Mouse (Mus musculus): ENCODE results near the gene Kti12. TPM values are rescaled to one million over a fixed set of nuclear protein-coding genes. Genes with fewer than 3 reads are reported as not detected.

Gene Kti12
- 10 to 100 TPM; 18.9 to 21.7 TPM for total RNA-seq (2021)
- long read RNA-seq, experiment 1, transcript Kti12-201 (1 exons, 1,629 nt), result major isoform, 27 of 27 reads
- long read RNA-seq, experiment 1, partial matches to known transcripts, result 0 of 27 reads
- long read RNA-seq, experiment 1, other reads (novel, unspliced or antisense), result 0 of 27 reads
- long read RNA-seq, experiment 2, transcript Kti12-201 (1 exons, 1,629 nt), result major isoform, 44 of 44 reads
- long read RNA-seq, experiment 2, partial matches to known transcripts, result 0 of 44 reads
- long read RNA-seq, experiment 2, other reads (novel, unspliced or antisense), result 0 of 44 reads

DNA sequence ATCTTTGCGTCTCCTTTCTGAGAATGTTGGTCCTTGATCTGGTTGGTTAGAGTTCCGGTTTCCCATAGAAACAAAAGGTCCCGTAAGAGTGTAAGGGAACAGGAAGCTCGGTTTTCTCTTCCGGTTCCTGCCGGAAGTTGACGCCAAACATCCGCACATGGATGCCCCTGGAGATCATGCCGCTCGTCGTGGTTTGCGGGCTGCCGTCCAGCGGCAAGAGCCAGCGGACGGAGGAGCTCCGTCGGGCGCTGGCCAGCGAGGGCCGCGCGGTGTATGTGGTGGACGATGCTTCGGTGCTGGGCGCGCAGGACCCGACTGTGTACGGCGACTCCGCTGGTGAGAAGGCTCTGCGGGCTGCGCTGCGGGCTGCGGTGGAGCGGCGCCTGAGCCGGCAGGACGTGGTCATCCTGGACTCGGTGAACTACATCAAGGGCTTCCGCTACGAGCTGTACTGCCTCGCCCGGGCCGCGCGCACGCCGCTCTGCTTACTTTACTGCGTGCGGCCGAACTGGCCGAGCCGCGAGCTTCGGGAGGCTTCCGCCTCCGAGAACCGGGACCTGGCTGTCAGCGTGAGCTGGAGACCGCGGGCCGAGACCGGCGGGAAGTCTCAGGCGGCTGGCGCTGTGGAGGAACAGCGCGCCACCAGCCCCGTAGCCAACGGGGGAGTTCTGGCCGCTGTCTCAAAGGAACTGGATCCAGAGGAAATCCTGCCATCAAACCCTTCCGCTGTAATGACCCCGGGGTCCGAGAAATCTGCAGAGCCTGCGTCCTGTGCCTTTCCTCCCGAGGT is at the start of gene Kti12:
Gene Kti12 (plus strand): TSS at position 71 of the 790 bp plus-strand sequence.
- intact Hi-C loops (cut with DNase I), result no loop called here
- peak; percentile 74 to 80 for DNase-seq

DNA sequence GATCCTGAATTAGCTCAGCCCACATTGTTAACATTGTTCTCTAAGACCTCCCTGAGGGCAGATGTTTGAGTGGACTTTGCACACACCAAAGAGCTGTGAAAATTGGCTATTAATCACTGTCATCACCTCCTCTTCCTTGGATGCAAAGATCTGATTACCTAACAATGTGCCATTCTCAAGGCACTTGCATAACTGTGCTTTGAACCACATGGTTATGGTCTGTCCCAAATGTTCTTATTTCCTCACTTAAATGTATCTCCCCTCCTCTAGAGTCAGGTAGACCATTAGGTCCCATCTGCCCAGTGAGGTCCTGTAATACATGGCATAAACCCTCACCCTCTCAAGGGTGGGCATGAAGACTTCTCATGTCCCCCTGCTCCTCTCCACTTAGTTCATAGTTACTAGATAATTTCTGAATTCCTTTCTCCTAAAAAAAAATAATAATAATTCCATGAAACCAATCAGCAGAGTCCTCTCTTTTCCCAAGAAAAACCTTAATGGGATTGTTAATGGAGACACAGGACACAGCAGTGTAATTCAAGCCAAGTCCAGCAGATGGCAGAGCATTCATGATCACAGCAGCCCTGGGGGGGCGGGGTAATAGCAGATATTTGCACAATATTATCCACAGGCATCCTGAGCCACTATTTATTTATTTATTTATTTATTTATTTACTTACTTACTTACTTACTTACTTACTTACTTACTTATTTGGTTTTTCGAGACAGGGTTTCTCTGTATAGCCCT is 49.3 kb upstream of the Kti12 start:
- intact Hi-C loops (cut with DNase I), result loop anchor here (10.0 kb wide), 1 partner anchor 177 kb away; no protein-coding TSS in a partner anchor
- peak; percentile 27 to 69 for DNase-seq

DNA sequence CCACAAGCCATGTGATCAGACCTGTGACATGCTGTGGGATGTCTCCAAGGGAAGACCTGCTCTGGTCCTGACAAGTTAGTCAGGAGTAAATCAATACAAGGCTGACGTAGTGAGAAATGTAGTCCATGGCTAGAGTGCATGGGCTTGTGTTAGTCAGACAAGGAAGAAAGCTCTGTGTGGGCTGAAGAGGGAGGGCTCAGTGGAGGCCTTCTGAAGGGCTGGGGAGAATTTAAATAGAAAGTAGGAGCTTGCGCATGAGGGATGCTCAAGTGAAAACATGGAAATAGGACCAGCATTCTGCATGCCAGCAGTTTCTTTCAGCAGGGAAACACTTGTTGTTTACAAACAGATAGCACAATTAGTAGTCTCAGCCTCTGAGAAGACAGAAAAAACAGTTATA is 44.0 kb upstream of the Kti12 start:
- no peak for DNase-seq
- intact Hi-C loops (cut with DNase I), result no loop called here

DNA sequence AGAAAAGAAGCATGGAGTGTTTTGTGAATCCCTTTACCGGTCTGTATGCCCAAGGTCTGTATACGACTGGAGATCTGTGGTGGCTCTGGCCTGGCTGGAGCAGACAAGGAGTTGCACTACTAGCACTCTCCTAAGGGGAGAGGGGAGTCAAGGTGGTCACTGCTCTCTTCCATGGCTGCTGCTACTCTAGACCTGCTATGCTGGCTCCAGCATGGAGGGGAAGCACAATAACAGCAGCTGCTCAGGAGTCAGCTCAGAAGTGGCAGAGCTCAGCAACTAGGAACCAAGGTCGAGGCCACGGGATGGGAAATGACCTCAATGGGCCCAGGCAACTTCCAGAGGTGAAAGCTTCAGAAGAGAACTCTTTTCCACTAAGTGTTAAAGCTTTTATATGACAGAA is 36.4 kb upstream of the Kti12 start:
- intact Hi-C loops (cut with DNase I), result no loop called here
- no peak for DNase-seq

DNA sequence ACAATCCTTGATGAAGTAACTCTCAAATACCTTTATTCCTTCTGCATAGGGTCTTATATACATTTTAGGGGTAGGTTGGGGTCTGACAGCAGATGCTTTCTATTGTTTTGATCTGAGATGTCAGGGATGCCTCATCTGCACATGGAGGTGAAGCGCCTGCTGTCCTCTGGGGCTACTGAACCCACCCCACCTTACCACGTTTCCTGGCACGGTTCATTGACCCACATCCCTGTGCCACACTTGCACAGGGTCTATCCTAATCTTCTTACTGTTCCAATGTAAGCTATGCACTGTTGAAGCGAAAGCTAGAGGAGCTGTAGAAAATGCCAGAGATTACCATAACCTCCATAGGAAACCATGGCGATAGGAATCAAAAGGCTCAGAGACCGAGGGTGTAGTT is 36.0 kb upstream of the Kti12 start:
- intact Hi-C loops (cut with DNase I), result no loop called here
- DNase-seq, result no peak

DNA sequence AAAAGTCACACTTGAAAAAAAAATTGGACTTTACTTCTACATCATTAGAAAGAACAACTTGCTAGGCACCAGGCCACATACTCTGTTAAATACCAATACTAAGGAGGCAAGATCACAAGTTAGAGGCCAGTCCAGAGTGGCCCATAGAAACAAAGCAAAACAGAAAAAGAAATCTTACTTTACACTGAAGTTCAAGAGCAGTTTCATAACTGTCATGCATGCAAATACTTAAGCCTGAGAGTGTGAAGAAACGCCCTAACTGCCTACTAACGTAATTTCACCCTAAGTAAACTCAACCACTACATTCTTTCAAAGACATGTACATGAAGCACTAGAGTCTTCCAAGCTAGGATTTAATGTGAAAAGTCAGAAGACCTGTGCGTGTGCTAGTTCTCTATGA is 21.9 kb upstream of the Kti12 start:
- intact Hi-C loops (cut with DNase I), result no loop called here
- no peak for DNase-seq

DNA sequence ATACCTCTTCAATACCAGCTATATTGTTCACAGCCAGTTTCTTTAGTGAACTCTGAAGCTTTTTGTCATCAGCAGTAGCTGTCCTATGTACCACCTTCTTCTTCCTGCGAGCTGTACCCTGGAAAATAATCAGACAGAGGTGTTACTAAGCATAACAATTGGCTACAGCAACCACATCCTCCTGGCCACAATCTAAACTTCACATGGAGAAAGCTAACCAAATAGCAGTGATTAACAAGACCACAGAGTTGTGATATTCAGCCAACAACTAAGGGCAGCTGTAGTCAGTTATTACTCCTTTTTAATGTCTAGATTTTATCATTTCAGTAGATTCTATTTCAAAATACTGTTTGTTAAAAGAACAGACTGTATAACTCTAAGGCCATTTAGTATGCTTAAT is 21.5 kb upstream of the Kti12 start:
- no peak for DNase-seq
- intact Hi-C loops (cut with DNase I), result no loop called here

DNA sequence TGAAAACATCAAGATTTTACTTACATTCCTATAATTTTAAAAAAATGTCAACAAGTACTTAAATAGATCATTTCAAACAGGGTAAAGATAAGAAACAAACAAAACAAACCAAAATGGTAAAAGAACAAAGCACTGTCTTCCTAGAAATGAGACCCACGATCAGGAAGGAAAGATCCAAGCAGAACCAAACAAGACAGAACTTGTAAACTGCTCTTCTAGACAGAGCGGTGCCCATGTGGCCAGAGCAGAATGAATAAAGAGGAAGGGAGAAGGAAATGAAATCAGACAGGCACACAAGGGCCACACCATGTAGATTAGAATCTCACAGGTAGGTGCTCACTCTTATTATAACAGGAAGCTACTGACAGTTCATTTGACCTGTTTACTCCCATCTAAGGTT is 20.9 kb upstream of the Kti12 start:
- intact Hi-C loops (cut with DNase I), result no loop called here
- no peak for DNase-seq

DNA sequence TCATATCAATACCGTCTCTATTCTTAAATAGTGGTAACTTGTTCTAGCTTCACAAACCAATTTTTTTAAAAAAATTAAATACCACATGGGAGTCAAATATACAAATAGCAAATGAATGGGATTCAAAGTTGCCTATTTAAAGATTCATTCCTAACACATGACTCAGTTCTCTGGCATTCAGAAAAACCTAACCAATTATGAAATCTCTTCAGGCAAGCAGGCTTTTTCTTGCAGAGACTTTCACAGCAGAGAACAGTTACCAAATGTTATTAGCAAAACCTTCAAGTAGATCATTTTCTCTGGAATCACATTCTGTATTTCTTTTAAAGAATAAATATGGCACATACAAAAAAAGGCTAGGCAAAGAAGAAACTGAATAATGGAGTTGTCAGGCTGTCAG is 16.9 kb upstream of the Kti12 start:
- intact Hi-C loops (cut with DNase I), result no loop called here
- DNase-seq, result no peak

DNA sequence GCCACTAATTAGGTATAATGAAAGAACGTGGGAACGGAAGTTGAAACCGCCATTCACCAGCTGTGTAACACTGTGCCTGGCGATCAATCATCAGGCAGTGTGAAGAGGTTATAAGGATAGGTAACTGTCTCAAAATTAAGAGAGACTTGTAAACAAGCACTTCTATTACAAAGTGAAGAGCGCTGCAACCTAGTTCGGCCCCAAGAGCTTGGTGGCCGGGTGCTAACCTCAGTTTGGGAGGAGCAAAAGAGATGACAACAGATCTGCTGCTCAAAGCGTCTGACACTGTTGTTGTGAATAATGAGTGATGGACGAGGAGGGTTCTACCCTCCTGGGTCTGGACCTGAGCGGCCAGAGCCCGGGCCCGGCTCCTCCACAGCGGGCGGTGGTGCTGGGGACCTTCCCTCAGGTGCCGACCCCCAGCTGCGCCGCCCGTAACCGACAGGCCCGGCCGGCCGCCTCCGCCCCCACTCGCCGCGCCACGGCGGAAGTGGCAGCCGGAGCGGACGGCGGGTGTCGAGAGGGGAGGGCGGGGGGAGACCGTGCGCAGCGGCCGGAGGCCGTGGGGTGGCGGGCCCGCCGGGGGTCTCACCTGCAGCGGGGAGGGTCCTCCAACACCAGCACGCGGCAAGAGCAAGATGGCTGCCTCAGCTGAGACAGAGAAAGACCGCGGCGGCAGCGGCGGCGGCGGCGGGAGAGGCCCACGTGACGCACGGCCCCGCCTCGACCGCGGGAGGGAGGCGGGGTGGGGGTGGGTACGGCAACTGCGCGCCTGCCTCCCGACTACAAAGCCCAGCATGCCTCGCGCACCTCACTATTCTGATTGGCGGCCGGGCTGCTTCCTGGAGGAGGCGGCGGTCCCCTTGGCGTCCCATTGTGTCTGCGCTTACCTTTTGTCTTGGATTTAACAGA is 14.4 kb upstream of the Kti12 start, which contains the start of gene Btf3l4:
Gene Btf3l4 (minus strand): TSS at position 699 of the 912 bp plus-strand sequence.
- intact Hi-C loops (cut with DNase I), result no loop called here
- peak; percentile 79 to 83 for DNase-seq

DNA sequence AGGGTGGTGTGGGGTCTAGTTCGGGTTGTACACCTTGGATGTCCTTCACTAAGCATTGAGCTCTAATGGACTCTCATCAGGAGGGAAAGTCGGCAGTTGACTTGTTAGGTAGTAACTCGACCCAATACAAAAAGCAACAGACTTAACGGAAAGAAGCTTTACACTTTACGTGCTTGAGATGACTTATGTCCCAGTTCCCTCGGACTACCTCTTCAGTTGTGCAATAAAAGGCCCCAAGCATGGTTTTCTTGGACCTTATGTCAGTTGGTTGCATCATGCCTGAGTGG is 13.8 kb upstream of the Kti12 start:
- no peak for DNase-seq
- intact Hi-C loops (cut with DNase I), result no loop called here

DNA sequence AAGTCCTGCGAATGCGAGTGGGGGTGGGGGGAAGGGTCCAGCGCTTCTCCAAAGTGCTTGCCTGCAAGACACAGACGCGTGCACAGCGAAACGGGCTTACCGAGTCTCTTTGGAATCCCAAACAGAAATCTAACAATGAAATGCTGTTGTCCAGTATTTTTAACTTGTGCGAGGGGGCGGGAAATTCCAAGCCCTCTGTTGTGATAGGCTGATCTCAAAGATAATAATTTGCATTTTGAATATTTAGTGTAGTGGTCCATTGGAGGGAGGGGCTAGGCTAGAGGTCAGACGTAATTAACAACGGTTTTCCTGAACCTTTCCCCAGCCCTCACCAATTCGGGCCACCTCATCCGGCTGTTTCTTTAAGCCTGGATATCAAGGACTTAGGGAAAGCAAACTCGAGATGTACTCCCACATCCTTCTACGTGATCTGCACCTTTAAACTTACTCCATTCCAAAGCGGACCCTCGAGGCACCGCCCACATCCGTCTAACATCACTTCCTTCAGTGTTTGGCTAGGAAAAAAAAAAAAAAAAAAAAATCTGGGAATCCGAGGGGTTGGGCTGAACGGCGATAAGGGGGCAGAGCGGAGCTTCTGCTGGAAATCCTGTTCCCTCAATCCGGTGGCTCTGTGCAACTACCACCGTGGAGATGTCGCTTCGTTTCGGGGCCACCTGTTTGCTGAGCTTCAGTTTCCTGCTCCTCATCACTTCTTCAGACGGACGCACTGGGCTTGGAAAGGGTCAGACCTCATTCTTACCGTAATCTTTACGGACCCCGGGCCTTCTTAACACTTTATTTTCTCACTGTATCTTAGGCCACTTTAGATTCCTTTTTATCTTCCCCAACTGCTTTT is 13.2 kb upstream of the Kti12 start, which contains the start of gene Txndc12:
Gene Txndc12 (plus strand): TSS at position 487 of the 856 bp plus-strand sequence.
- peak; percentile 73 to 79 for DNase-seq
- intact Hi-C loops (cut with DNase I), result no loop called here

DNA sequence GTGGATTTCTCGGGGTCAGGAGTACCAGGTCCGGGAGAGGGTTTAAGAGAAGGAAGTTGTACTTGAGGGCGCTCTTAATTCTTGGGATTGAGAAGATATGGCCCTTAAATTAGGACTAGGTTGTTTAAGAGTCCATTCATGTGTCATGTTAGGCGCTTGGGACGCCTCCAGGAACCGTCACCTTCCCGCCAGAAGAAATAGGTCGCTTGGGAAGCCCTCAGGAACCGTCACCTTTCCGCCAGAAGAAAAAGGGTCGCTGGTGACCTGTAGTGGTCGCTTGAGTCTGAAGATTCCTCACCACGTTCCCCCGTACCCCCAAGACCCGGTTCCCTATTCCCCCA is 12.6 kb upstream of the Kti12 start:
- intact Hi-C loops (cut with DNase I), result no loop called here
- DNase-seq, result no peak

DNA sequence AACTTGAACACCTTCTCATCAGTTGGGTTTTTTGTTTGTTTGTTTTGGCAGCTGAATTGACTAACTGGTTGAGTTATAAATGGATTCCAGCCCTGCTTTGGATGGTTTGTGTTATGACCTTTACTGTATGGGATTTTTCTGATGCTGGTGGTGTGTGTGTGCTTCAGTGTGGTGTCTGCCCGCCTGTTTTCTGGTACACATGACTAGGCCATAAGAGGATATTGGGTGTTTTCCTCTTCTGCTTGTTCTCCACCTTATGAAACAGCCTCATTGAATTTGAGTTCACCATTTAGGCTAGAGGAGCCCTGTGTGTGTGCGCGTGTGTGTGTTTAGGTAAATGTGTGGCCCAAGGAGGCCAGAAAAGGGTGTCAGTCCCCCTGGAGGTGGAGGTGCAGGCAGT is 12.1 kb upstream of the Kti12 start:
- intact Hi-C loops (cut with DNase I), result no loop called here

DNA sequence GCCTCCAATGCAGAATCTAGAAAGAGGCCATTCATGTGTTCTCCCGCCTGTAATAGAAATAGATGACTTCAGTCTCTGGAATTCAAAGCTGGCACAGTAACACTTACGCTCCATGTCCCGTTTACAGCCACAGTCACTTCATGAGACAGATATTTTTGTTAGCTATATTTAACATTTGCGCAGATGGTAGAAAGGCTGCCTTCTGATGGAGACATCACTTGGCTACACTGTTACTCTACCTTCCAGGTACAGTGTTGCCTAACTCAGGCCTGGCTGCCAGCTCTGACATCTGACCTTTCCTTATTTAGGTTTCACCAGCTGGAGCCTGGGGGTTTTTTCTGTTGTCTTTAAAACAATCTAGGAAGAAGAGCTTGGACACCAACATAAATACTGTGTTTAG is 9.6 kb upstream of the Kti12 start:
- intact Hi-C loops (cut with DNase I), result no loop called here
- DNase-seq, result no peak

More for the DNA sequence above, 12.1 kb upstream of the Kti12 start:
- DNase-seq, result no peak

DNA sequence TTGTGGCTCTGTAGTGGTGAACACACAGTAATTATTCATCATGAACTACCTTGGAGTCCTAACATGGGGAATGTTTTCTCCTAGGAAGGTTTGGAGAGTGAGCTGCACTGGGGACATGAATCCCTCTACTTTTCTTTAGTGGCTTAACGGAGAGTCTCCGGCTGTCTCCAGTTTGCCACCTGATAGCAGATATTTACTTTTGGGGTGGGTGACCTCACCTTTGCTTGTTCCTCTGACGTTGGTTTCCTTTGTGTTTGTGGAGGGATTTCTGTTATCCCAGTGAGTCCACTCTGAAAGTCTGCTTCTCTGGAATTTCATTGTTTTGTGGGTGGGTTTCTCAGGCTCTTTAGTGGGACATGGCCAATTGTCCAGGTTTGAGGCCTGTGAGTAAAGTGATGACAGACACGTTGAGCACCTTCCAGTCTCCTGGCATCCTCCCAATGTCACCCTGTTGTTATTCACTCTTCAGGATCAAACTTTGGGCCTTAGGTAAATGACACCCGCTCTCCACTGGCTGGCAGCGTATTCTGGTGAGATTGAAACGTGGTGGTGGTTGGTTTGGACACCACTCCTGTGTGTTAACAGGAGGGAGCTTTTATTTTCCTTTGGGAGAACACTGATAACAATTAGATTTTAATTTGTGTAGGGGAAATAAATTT is 5.5 kb upstream of the Kti12 start:
- intact Hi-C loops (cut with DNase I), result no loop called here
- DNase-seq, result no peak

DNA sequence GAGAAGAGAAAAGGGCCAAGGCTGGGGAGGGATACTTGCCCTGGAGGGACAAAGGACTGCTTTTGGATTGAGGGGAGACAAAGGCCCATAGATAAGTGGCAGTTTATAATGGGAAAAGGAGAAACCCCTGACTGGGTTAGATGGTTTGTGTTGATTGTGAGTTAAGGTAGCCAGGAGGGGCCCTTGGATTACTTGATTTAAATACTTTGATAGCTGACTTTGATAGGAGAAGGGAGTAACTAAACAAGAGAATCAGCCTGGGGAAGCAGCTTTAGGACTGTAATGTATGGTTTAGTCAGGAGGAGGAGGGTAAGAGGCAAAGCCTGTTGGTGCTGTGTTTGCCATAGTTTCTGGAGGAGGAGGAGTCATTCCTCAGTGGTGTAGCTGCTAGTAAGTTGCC is 4.2 kb upstream of the Kti12 start:
- DNase-seq, result no peak
- intact Hi-C loops (cut with DNase I), result no loop called here

DNA sequence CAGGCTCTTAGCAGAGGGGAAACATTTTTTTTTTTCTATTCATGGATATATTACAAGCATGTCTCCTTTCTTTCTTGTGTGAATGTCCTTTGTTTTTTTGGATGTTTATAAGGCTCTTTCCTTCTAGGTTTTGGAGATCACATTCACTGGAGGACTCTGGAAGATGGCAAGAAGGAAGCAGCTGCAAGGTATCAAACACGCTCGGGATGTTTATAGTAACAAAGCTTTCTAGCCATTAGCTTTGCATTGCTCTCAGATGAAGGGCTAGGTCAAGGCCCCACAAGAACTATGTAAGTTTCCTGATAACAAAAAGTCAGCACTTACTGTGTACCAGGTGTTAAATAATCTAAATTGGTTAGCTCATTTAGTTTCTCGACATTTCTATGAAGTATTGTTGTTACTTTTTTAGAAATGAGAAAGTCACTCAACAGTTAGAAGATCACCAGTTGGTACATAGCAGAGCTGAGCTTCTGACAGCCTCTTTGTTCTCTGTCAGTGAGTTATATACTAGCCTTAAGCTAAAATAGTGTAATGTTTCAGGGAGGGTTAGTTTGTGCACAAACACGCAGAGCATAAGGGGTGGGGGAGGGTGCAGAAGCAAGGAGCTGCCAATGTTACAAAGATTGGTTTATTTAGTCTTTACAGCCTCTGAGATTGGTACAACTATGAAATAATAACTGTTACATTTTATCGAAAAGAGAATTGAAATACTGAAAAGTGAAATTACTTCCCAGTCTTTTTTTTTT is 1.6 kb upstream of the Kti12 start:
- intact Hi-C loops (cut with DNase I), result no loop called here
- DNase-seq, result no peak
